Mouse (Mus musculus): ENCODE measurements around the gene Prkaa1. TPM values are rescaled to one million over a fixed set of nuclear protein-coding genes. Genes with fewer than 3 reads are reported as not detected.

Prkaa1 gene
- polyA plus RNA-seq, 1 experiment from 2014 or later = 14.4 TPM

GRCm38 (mm10) chr15:5185366-5186292 lies 42.0 kb downstream of the Prkaa1 start, which contains the start of gene Ttc33:
TSS of gene Ttc33 (plus strand) at chr15:5185525.
- Histone ChIP-seq H3K27me3 (replicated peaks; ENCODE audit: control insufficient read depth, insufficient read depth, low read length) (no peaks in the 10 kb centered on the region), H3K27ac (ENCODE audit: low read depth, low read length) (peak within 1 kb of the TSS; percentile 86), H3K4me2 (ENCODE audit: low read length) (peak within 1 kb of the TSS; percentile 79), H3K9me3 (ENCODE audit: control insufficient read depth, low read length) (no peaks in the 10 kb centered on the region), H3K4me3 (ENCODE audit: low read length) (peak within 1 kb of the TSS; percentile 98), H3K4me1 (ENCODE audit: control insufficient read depth, insufficient read depth, low read depth, low read length) (peaks cover 19% of the 10 kb centered on the region), H3K9ac (ENCODE audit: low read depth, low read length) (peak within 1 kb of the TSS; percentile 86), H3K36me3 (ENCODE audit: control insufficient read depth, insufficient read depth, low read length) (peaks cover 3% of the 10 kb centered on the region; the same call in 1 of the 2 replicates)
- peak; percentile 93 for ATAC-seq
- under 1% methylated on average over 48 of the region's 55 CpGs for WGBS

GRCm38 (mm10) chr15:5186293-5186675 lies 42.6 kb downstream of the Prkaa1 start:
- H3K9me3 ChIP-seq (ENCODE audit: control insufficient read depth, low read length) = no peaks in the 10 kb centered on the region
- 35% methylated on average over 10 of the region's 10 CpGs for WGBS
- ATAC-seq = peak; percentile 9; the same call in 1 of the 2 replicates
- H3K4me1 ChIP-seq (ENCODE audit: control insufficient read depth, insufficient read depth, low read depth, low read length) = peaks cover 19% of the 10 kb centered on the region
- H3K9ac ChIP-seq (ENCODE audit: low read depth, low read length) = peak overlapping the region; percentile 86
- peak overlapping the region; percentile 98 for H3K4me3 ChIP-seq (ENCODE audit: low read length)
- peaks cover 3% of the 10 kb centered on the region; the same call in 1 of the 2 replicates for H3K36me3 ChIP-seq (ENCODE audit: control insufficient read depth, insufficient read depth, low read length)
- no peaks in the 10 kb centered on the region for H3K27me3 ChIP-seq (replicated peaks; ENCODE audit: control insufficient read depth, insufficient read depth, low read length)
- peak overlapping the region; percentile 79 for H3K4me2 ChIP-seq (ENCODE audit: low read length)
- peak overlapping the region; percentile 86; the same call in 1 of the 2 replicates for H3K27ac ChIP-seq (ENCODE audit: low read depth, low read length)

GRCm38 (mm10) chr15:5187116-5187515 lies 43.5 kb downstream of the Prkaa1 start:
- H3K27ac ChIP-seq (ENCODE audit: low read depth, low read length) = no peak overlapping the region
- no peak for ATAC-seq
- H3K4me1 ChIP-seq (ENCODE audit: control insufficient read depth, insufficient read depth, low read depth, low read length) = peaks cover 19% of the 10 kb centered on the region
- no peak overlapping the region for H3K9ac ChIP-seq (ENCODE audit: low read depth, low read length)
- H3K36me3 ChIP-seq (ENCODE audit: control insufficient read depth, insufficient read depth, low read length) = peaks cover 3% of the 10 kb centered on the region; the same call in 1 of the 2 replicates
- no peak overlapping the region for H3K4me3 ChIP-seq (ENCODE audit: low read length)
- no peaks in the 10 kb centered on the region for H3K9me3 ChIP-seq (ENCODE audit: control insufficient read depth, low read length)
- no peaks in the 10 kb centered on the region for H3K27me3 ChIP-seq (replicated peaks; ENCODE audit: control insufficient read depth, insufficient read depth, low read length)
- no peak overlapping the region for H3K4me2 ChIP-seq (ENCODE audit: low read length)
- WGBS = 57% methylated on average over 4 of the region's 4 CpGs

GRCm38 (mm10) chr15:5188029-5188428 lies 44.4 kb downstream of the Prkaa1 start:
- Histone ChIP-seq H3K9ac (ENCODE audit: low read depth, low read length) (no peak overlapping the region), H3K27me3 (replicated peaks; ENCODE audit: control insufficient read depth, insufficient read depth, low read length) (no peaks in the 10 kb centered on the region), H3K36me3 (ENCODE audit: control insufficient read depth, insufficient read depth, low read length) (peaks cover 3% of the 10 kb centered on the region; the same call in 1 of the 2 replicates), H3K27ac (ENCODE audit: low read depth, low read length) (no peak overlapping the region), H3K4me2 (ENCODE audit: low read length) (no peak overlapping the region), H3K9me3 (ENCODE audit: control insufficient read depth, low read length) (no peaks in the 10 kb centered on the region), H3K4me1 (ENCODE audit: control insufficient read depth, insufficient read depth, low read depth, low read length) (peaks cover 19% of the 10 kb centered on the region), H3K4me3 (ENCODE audit: low read length) (no peak overlapping the region)
- ATAC-seq = no peak
- 89% methylated on average over 1 of the region's 1 CpGs for WGBS

GRCm38 (mm10) chr15:5189504-5190093 lies 45.9 kb downstream of the Prkaa1 start:
- no peak overlapping the region for H3K9ac ChIP-seq (ENCODE audit: low read depth, low read length)
- WGBS = 57% methylated on average over 10 of the region's 10 CpGs
- ATAC-seq = no peak

GRCm38 (mm10) chr15:5193833-5194232 lies 50.2 kb downstream of the Prkaa1 start:
- Histone ChIP-seq H3K9ac (ENCODE audit: low read depth, low read length) (no peak overlapping the region), H3K4me2 (ENCODE audit: low read length) (no peak overlapping the region), H3K27ac (ENCODE audit: low read depth, low read length) (no peak overlapping the region), H3K27me3 (replicated peaks; ENCODE audit: control insufficient read depth, insufficient read depth, low read length) (no peaks in the 10 kb centered on the region), H3K4me1 (ENCODE audit: control insufficient read depth, insufficient read depth, low read depth, low read length) (no peaks in the 10 kb centered on the region), H3K4me3 (ENCODE audit: low read length) (no peak overlapping the region), H3K36me3 (ENCODE audit: control insufficient read depth, insufficient read depth, low read length) (peaks cover 3% of the 10 kb centered on the region; the same call in 1 of the 2 replicates), H3K9me3 (ENCODE audit: control insufficient read depth, low read length) (no peaks in the 10 kb centered on the region)
- no peak for ATAC-seq
- WGBS = 86% methylated on average over 3 of the region's 3 CpGs

More at GRCm38 (mm10) chr15:5189504-5190093, 45.9 kb downstream of the Prkaa1 start:
- Histone ChIP-seq H3K9me3 (ENCODE audit: control insufficient read depth, low read length) (no peaks in the 10 kb centered on the region), H3K4me1 (ENCODE audit: control insufficient read depth, insufficient read depth, low read depth, low read length) (peaks cover 14% of the 10 kb centered on the region), H3K27me3 (replicated peaks; ENCODE audit: control insufficient read depth, insufficient read depth, low read length) (no peaks in the 10 kb centered on the region), H3K4me2 (ENCODE audit: low read length) (no peak overlapping the region), H3K36me3 (ENCODE audit: control insufficient read depth, insufficient read depth, low read length) (peaks cover 3% of the 10 kb centered on the region; the same call in 1 of the 2 replicates), H3K27ac (ENCODE audit: low read depth, low read length) (no peak overlapping the region), H3K4me3 (ENCODE audit: low read length) (no peak overlapping the region)

- no peak overlapping the region for H3K4me2 ChIP-seq (ENCODE audit: low read length)
- H3K4me1 ChIP-seq (ENCODE audit: control insufficient read depth, insufficient read depth, low read depth, low read length) = no peaks in the 10 kb centered on the region
- no peak overlapping the region for H3K27ac ChIP-seq (ENCODE audit: low read depth, low read length)
- no peak overlapping the region for H3K4me3 ChIP-seq (ENCODE audit: low read length)
- H3K9ac ChIP-seq (ENCODE audit: low read depth, low read length) = no peak overlapping the region
- 96% methylated on average over 6 of the region's 6 CpGs for WGBS
- no peaks in the 10 kb centered on the region for H3K27me3 ChIP-seq (replicated peaks; ENCODE audit: control insufficient read depth, insufficient read depth, low read length)
- peaks cover 3% of the 10 kb centered on the region; the same call in 1 of the 2 replicates for H3K36me3 ChIP-seq (ENCODE audit: control insufficient read depth, insufficient read depth, low read length)
- H3K9me3 ChIP-seq (ENCODE audit: control insufficient read depth, low read length) = no peaks in the 10 kb centered on the region
- ATAC-seq = no peak
Measured at GRCm38 (mm10) chr15:5194446-5194845, 50.8 kb downstream of the Prkaa1 start.

- H3K27me3 ChIP-seq (replicated peaks; ENCODE audit: control insufficient read depth, insufficient read depth, low read length) = no peaks in the 10 kb centered on the region
- WGBS = 95% methylated on average over 9 of the region's 9 CpGs
- H3K36me3 ChIP-seq (ENCODE audit: control insufficient read depth, insufficient read depth, low read length) = peaks cover 3% of the 10 kb centered on the region; the same call in 1 of the 2 replicates
- no peaks in the 10 kb centered on the region for H3K9me3 ChIP-seq (ENCODE audit: control insufficient read depth, low read length)
- no peak overlapping the region for H3K4me3 ChIP-seq (ENCODE audit: low read length)
- no peaks in the 10 kb centered on the region for H3K4me1 ChIP-seq (ENCODE audit: control insufficient read depth, insufficient read depth, low read depth, low read length)
- H3K27ac ChIP-seq (ENCODE audit: low read depth, low read length) = no peak overlapping the region
- H3K4me2 ChIP-seq (ENCODE audit: low read length) = no peak overlapping the region
- no peak for ATAC-seq
- H3K9ac ChIP-seq (ENCODE audit: low read depth, low read length) = no peak overlapping the region
Measured at GRCm38 (mm10) chr15:5194931-5195330, 51.3 kb downstream of the Prkaa1 start.

GRCm38 (mm10) chr15:5195987-5196514 lies 52.4 kb downstream of the Prkaa1 start:
- no peak overlapping the region for H3K27ac ChIP-seq (ENCODE audit: low read depth, low read length)
- 58% methylated on average over 4 of the region's 4 CpGs for WGBS
- no peaks in the 10 kb centered on the region for H3K4me1 ChIP-seq (ENCODE audit: control insufficient read depth, insufficient read depth, low read depth, low read length)
- H3K9me3 ChIP-seq (ENCODE audit: control insufficient read depth, low read length) = no peaks in the 10 kb centered on the region
- H3K36me3 ChIP-seq (ENCODE audit: control insufficient read depth, insufficient read depth, low read length) = no peaks in the 10 kb centered on the region
- no peaks in the 10 kb centered on the region for H3K27me3 ChIP-seq (replicated peaks; ENCODE audit: control insufficient read depth, insufficient read depth, low read length)
- no peak overlapping the region for H3K9ac ChIP-seq (ENCODE audit: low read depth, low read length)
- no peak overlapping the region for H3K4me3 ChIP-seq (ENCODE audit: low read length)
- ATAC-seq = no peak
- no peak overlapping the region for H3K4me2 ChIP-seq (ENCODE audit: low read length)
